Mouse (Mus musculus): Measurements from ENCODE around the gene Zfhx3. TPM values are rescaled to one million over a fixed set of nuclear protein-coding genes. Genes with fewer than 3 reads are reported as not detected.

Gene Zfhx3
- total and polyA plus RNA-seq, 3 experiments = 0.23 to 2.5 TPM; not detected in 1

GRCm38 (mm10) chr8:108478131-108478530, 535.7 kb downstream of the Zfhx3 start:
- no peak overlapping the region for H3K9ac ChIP-seq (ENCODE audit: control insufficient read depth, low read depth, low read length, poor library complexity, severe bottlenecking)
- no peaks in the 10 kb centered on the region for H3K36me3 ChIP-seq (ENCODE audit: control insufficient read depth in 1 of 2, insufficient read depth in 2 of 2, low read length in 2 of 2)
- TF ChIP-seq MAFK (IDR thresholded peaks at IDR 0.05; ENCODE audit: borderline replicate concordance, low read depth, low read length) (no peak), MEF2A (IDR thresholded peaks at IDR 0.05; ENCODE audit: extremely low read depth, insufficient replicate concordance, low read depth, low read length, poor library complexity, severe bottlenecking) (no peak), MAZ (IDR thresholded peaks at IDR 0.05; ENCODE audit: low read depth, low read length) (no peak), NELFE (IDR thresholded peaks at IDR 0.05; ENCODE audit: low read depth, low read length) (no peak), RAD21 (IDR thresholded peaks at IDR 0.05; ENCODE audit: low read depth, low read length) (no peak), POLR2AphosphoS5 (IDR thresholded peaks at IDR 0.05; ENCODE audit: borderline replicate concordance, low read depth, low read length) (no peak), MXI1 (IDR thresholded peaks at IDR 0.05; ENCODE audit: low read depth, low read length) (no peak), ELF1 (IDR thresholded peaks at IDR 0.05; ENCODE audit: low read depth, low read length) (no peak), KAT2A (conservative IDR thresholded peaks at IDR 0.05; ENCODE audit: low read depth, low read length) (no peak), TAL1 (IDR thresholded peaks at IDR 0.05; ENCODE audit: low read length) (no peak), CHD2 (IDR thresholded peaks at IDR 0.05; ENCODE audit: low read length) (no peak)
- no peaks in the 10 kb centered on the region for H3K79me2 ChIP-seq (ENCODE audit: control insufficient read depth, insufficient read depth, low read length, poor library complexity)
- no peaks in the 10 kb centered on the region for H3K27me3 ChIP-seq (ENCODE audit: control insufficient read depth in 1 of 2, insufficient read depth in 2 of 2, low read length in 2 of 2)
- no peaks in the 10 kb centered on the region for H3K4me1 ChIP-seq (ENCODE audit: control insufficient read depth in 1 of 2, insufficient read depth in 2 of 2, low read length in 2 of 2)
- H3K9me3 ChIP-seq (replicated peaks; ENCODE audit: insufficient read depth, low read length) = no peaks in the 10 kb centered on the region
- H3K4me3 ChIP-seq (ENCODE audit: control insufficient read depth in 1 of 2, insufficient read depth in 1 of 2, low read depth in 2 of 2, low read length in 2 of 2) = no peak overlapping the region
- no peak overlapping the region for H3K27ac ChIP-seq (ENCODE audit: control insufficient read depth, low read depth, low read length)
- no peak for DNase-seq (ENCODE audit: low read depth, low spot score)

- TF ChIP-seq ZMIZ1 (IDR thresholded peaks at IDR 0.05; ENCODE audit: low read depth, low read length) (no peak), ETS1 (IDR thresholded peaks at IDR 0.05; ENCODE audit: low read depth, low read length) (no peak), RCOR1 (IDR thresholded peaks at IDR 0.05; ENCODE audit: low read depth, low read length) (no peak), POLR2AphosphoS5 (IDR thresholded peaks at IDR 0.05; ENCODE audit: borderline replicate concordance, low read depth, low read length) (no peak), GATA1 (IDR thresholded peaks at IDR 0.05; ENCODE audit: low read depth, low read length) (no peak), NELFE (IDR thresholded peaks at IDR 0.05; ENCODE audit: low read depth, low read length) (no peak), KAT2A (conservative IDR thresholded peaks at IDR 0.05; ENCODE audit: low read depth, low read length) (no peak), TCF12 (IDR thresholded peaks at IDR 0.05; ENCODE audit: low read depth, low read length) (no peak), UBTF (IDR thresholded peaks at IDR 0.05; ENCODE audit: borderline replicate concordance, insufficient read depth, low read depth, low read length) (no peak), BHLHE40 (IDR thresholded peaks at IDR 0.05; ENCODE audit: borderline replicate concordance, low read depth, low read length) (no peak), MEF2A (IDR thresholded peaks at IDR 0.05; ENCODE audit: extremely low read depth, insufficient replicate concordance, low read depth, low read length, poor library complexity, severe bottlenecking) (no peak)
- Histone ChIP-seq H3K9me3 (replicated peaks; ENCODE audit: insufficient read depth, low read length) (no peaks in the 10 kb centered on the region), H3K36me3 (ENCODE audit: control insufficient read depth in 1 of 2, insufficient read depth in 2 of 2, low read length in 2 of 2) (no peaks in the 10 kb centered on the region), H3K4me1 (ENCODE audit: control insufficient read depth in 1 of 2, insufficient read depth in 2 of 2, low read length in 2 of 2) (no peaks in the 10 kb centered on the region), H3K9ac (ENCODE audit: control insufficient read depth, low read depth, low read length, poor library complexity, severe bottlenecking) (no peak overlapping the region), H3K79me2 (ENCODE audit: control insufficient read depth, insufficient read depth, low read length, poor library complexity) (no peaks in the 10 kb centered on the region), H3K27me3 (ENCODE audit: control insufficient read depth in 1 of 2, insufficient read depth in 2 of 2, low read length in 2 of 2) (no peaks in the 10 kb centered on the region), H3K27ac (ENCODE audit: control insufficient read depth, low read depth, low read length) (no peak overlapping the region), H3K4me3 (ENCODE audit: control insufficient read depth in 1 of 2, insufficient read depth in 1 of 2, low read depth in 2 of 2, low read length in 2 of 2) (no peak overlapping the region)
- no peak for DNase-seq (ENCODE audit: low read depth, low spot score)
Measured at GRCm38 (mm10) chr8:108480141-108480540, 537.7 kb downstream of the Zfhx3 start.

Data from MEL (cell line).